Mouse (Mus musculus) layer of hippocampus, postnatal 25 days (tissue): ENCODE results near the gene Tlr7. TPM values are rescaled to one million over a fixed set of nuclear protein-coding genes. Genes with fewer than 3 reads are reported as not detected.
"Not testable (repeated sequence)": the region's sequence is repeated elsewhere in the genome, so short reads cannot be mapped to it uniquely, and the experiment has no call there.

Experiments
- DNase-seq, 2 experiments: peaks; one replicate each; pipeline ENCODE4 v3.0.0; 2022; ENCODE audit warnings: mixed read lengths in 2 of 2, low spot score in 1 of 2; ENCODE audit errors: extremely low spot score in 1 of 2
- total RNA-seq, 2 experiments: library from RNA; stranded (reverse); gene quantifications; 2 replicates each; pipeline ENCODE4 v1.2.3; 2021

The Tlr7 gene
- total RNA-seq: 1 to 10 TPM; 3.0 to 4.2 TPM

GRCm38 (mm10) chrX:167330399-167330798 is at the start of gene Tlr7:
Gene Tlr7, minus strand, starts transcription at chrX:167330558.
- DNase-seq: no peak

- DNase-seq: no peak
These were observed 49.7 kb upstream of the Tlr7 start for GRCm38 (mm10) chrX:167380073-167380472.

- DNase-seq: not testable (repeated sequence)
These were observed 30.9 kb upstream of the Tlr7 start for GRCm38 (mm10) chrX:167361231-167361630.

GRCm38 (mm10) chrX:167359704-167360103 is 29.3 kb upstream of the Tlr7 start:
- DNase-seq: no peak

- DNase-seq: no peak
These were observed 27.1 kb upstream of the Tlr7 start for GRCm38 (mm10) chrX:167357415-167357814.

GRCm38 (mm10) chrX:167355965-167356364 is 25.6 kb upstream of the Tlr7 start:
- DNase-seq: no peak

- DNase-seq: no peak
These were observed 23.3 kb upstream of the Tlr7 start for GRCm38 (mm10) chrX:167353617-167354016.

GRCm38 (mm10) chrX:167346440-167346839 is 16.1 kb upstream of the Tlr7 start:
- no peak for DNase-seq

GRCm38 (mm10) chrX:167344356-167344755 is 14.0 kb upstream of the Tlr7 start:
- DNase-seq: no peak

- no peak for DNase-seq
These were observed 11.5 kb upstream of the Tlr7 start for GRCm38 (mm10) chrX:167341811-167342210.

- no peak for DNase-seq
These were observed 9.8 kb upstream of the Tlr7 start for GRCm38 (mm10) chrX:167340190-167340589.

GRCm38 (mm10) chrX:167337990-167338389 is 7.6 kb upstream of the Tlr7 start:
- no peak for DNase-seq

GRCm38 (mm10) chrX:167334571-167334970 is 4.2 kb upstream of the Tlr7 start:
- no peak for DNase-seq

GRCm38 (mm10) chrX:167332607-167333006 is 2.2 kb upstream of the Tlr7 start:
- DNase-seq: no peak

GRCm38 (mm10) chrX:167330993-167331392 is 635 bp upstream of the Tlr7 start:
- DNase-seq: no peak

- DNase-seq: no peak
These were observed 738 bp downstream of the Tlr7 start for GRCm38 (mm10) chrX:167329620-167330019.

- peak in 1 of 2 experiments; percentile 20 for DNase-seq
These were observed 1.3 kb downstream of the Tlr7 start for GRCm38 (mm10) chrX:167329098-167329497.

GRCm38 (mm10) chrX:167328519-167328918 is 1.8 kb downstream of the Tlr7 start:
- DNase-seq: no peak

GRCm38 (mm10) chrX:167323742-167324141 is 6.6 kb downstream of the Tlr7 start:
- DNase-seq: no peak

GRCm38 (mm10) chrX:167321233-167321806 is 9.0 kb downstream of the Tlr7 start:
- no peak for DNase-seq

GRCm38 (mm10) chrX:167318819-167319396 is 11.4 kb downstream of the Tlr7 start:
- DNase-seq: no peak

GRCm38 (mm10) chrX:167315766-167316165 is 14.6 kb downstream of the Tlr7 start:
- no peak for DNase-seq
